Mouse (Mus musculus) MEL (cell line): Measurements from ENCODE around the gene Sik3. TPM values are rescaled to one million over a fixed set of nuclear protein-coding genes. Genes with fewer than 3 reads are reported as not detected.
A peak's percentile ranks its signal among the peaks of the same experiment; 100 is the strongest.

Experiments used
- DNase-seq: peaks from one replicate; pipeline ENCODE4 v3.0.0; 2011; ENCODE audit warnings: low read depth, low spot score
- H3K27ac ChIP-seq: 2 replicates; pipeline ENCODE4 v1.5.1; 2012; ENCODE audit warnings: low read depth, mild to moderate bottlenecking, control low read depth, low read length, moderate library complexity; ENCODE audit not compliant: control insufficient read depth
- H3K27me3 ChIP-seq, 2 experiments: fragments of 150-350 bp in 1 of 2; sonication (generic) in 1 of 2; 2 replicates each; pipeline ENCODE4 v1.6.1; 2012; ENCODE audit warnings: low read length in 2 of 2, mild to moderate bottlenecking in 2 of 2, improper control_type of control experiment in 1 of 2, moderate library complexity in 1 of 2; ENCODE audit not compliant: insufficient read depth in 2 of 2, control insufficient read depth in 1 of 2
- H3K36me3 ChIP-seq, 2 experiments: 2 replicates each; pipeline ENCODE4 v1.6.1; 2012 to 2014; ENCODE audit warnings: low read length in 2 of 2, improper control_type of control experiment in 1 of 2, inconsistent platforms in 1 of 2, mild to moderate bottlenecking in 1 of 2; ENCODE audit not compliant: insufficient read depth in 2 of 2, control insufficient read depth in 1 of 2
- H3K4me1 ChIP-seq, 2 experiments: fragments of 150-350 bp in 1 of 2; sonication (generic) in 1 of 2; 2 replicates each; pipeline ENCODE4 v1.6.1; 2012; ENCODE audit warnings: low read length in 2 of 2, improper control_type of control experiment in 1 of 2, mild to moderate bottlenecking in 1 of 2; ENCODE audit not compliant: insufficient read depth in 2 of 2, control insufficient read depth in 1 of 2
- H3K4me3 ChIP-seq, 2 experiments: fragments of 150-350 bp in 1 of 2; sonication (generic) in 1 of 2; 2 replicates each; pipeline ENCODE4 v1.5.1; 2012; ENCODE audit warnings: low read depth in 2 of 2, low read length in 2 of 2, mild to moderate bottlenecking in 2 of 2, moderate library complexity in 2 of 2, control low read depth in 1 of 2, improper control_type of control experiment in 1 of 2; ENCODE audit not compliant: control insufficient read depth in 1 of 2, insufficient read depth in 1 of 2
- H3K79me2 ChIP-seq: 2 replicates; pipeline ENCODE4 v1.6.1; 2012; ENCODE audit warnings: mild to moderate bottlenecking, low read length, moderate library complexity; ENCODE audit not compliant: control insufficient read depth, poor library complexity, insufficient read depth
- H3K9ac ChIP-seq: 2 replicates; pipeline ENCODE4 v1.6.1; 2012; ENCODE audit warnings: low read depth, mild to moderate bottlenecking, control low read depth, low read length, moderate library complexity; ENCODE audit not compliant: control insufficient read depth, poor library complexity, severe bottlenecking
- H3K9me3 ChIP-seq: fragments of 150-350 bp; sonication (generic); replicated peaks from 2 replicates; pipeline ENCODE4 v1.6.1; 2012; ENCODE audit warnings: mild to moderate bottlenecking, low read length, improper control_type of control experiment, moderate library complexity; ENCODE audit not compliant: insufficient read depth
- BHLHE40 ChIP-seq: IDR thresholded peaks from 2 replicates; pipeline ENCODE4 v1.6.1; 2012; ENCODE audit warnings: low read depth, mild to moderate bottlenecking, inconsistent platforms, low read length, improper control_type of control experiment, borderline replicate concordance
- ELF1 ChIP-seq: IDR thresholded peaks from 2 replicates; pipeline ENCODE4 v1.6.1; 2014; ENCODE audit warnings: low read depth, mild to moderate bottlenecking, inconsistent platforms, low read length, improper control_type of control experiment, moderate library complexity
- EP300 ChIP-seq, 2 experiments: IDR thresholded peaks; 2 replicates each; pipeline ENCODE4 v1.6.1; 2011; ENCODE audit warnings: improper control_type of control experiment in 2 of 2, low read length in 2 of 2, low read depth in 1 of 2, mild to moderate bottlenecking in 1 of 2
- ETS1 ChIP-seq: IDR thresholded peaks from 2 replicates; pipeline ENCODE4 v1.6.1; 2012; ENCODE audit warnings: low read depth, mild to moderate bottlenecking, inconsistent platforms, low read length, improper control_type of control experiment, moderate library complexity
- GABPA ChIP-seq: IDR thresholded peaks from 2 replicates; pipeline ENCODE4 v1.6.1; 2012; ENCODE audit warnings: low read depth, mild to moderate bottlenecking, inconsistent platforms, low read length, improper control_type of control experiment, moderate library complexity
- GATA1 ChIP-seq: IDR thresholded peaks from 2 replicates; pipeline ENCODE4 v1.6.1; 2011; ENCODE audit warnings: low read depth, low read length, improper control_type of control experiment
- HCFC1 ChIP-seq: IDR thresholded peaks from 2 replicates; pipeline ENCODE4 v1.6.1; 2012; ENCODE audit warnings: low read depth, mild to moderate bottlenecking, inconsistent platforms, low read length, improper control_type of control experiment, moderate library complexity
- MAZ ChIP-seq: IDR thresholded peaks from 2 replicates; pipeline ENCODE4 v1.6.1; 2012; ENCODE audit warnings: low read depth, mild to moderate bottlenecking, inconsistent platforms, low read length, improper control_type of control experiment
- MEF2A ChIP-seq: IDR thresholded peaks from 2 replicates; pipeline ENCODE4 v1.6.1; 2014; ENCODE audit warnings: low read depth, mild to moderate bottlenecking, inconsistent platforms, low read length, improper control_type of control experiment; ENCODE audit not compliant: poor library complexity, insufficient replicate concordance, severe bottlenecking; ENCODE audit errors: extremely low read depth
- NRF1 ChIP-seq: IDR thresholded peaks from 2 replicates; pipeline ENCODE4 v1.6.1; 2014; ENCODE audit warnings: low read depth, mild to moderate bottlenecking, inconsistent platforms, low read length, improper control_type of control experiment, moderate library complexity; ENCODE audit not compliant: poor library complexity, insufficient read depth, severe bottlenecking
- POLR2A ChIP-seq, 2 experiments: IDR thresholded peaks; 2 replicates each; pipeline ENCODE4 v1.6.1; 2011 to 2012; ENCODE audit warnings: low read length in 2 of 2, mild to moderate bottlenecking in 2 of 2, control low read depth in 1 of 2, improper control_type of control experiment in 1 of 2, low read depth in 1 of 2, moderate library complexity in 1 of 2; ENCODE audit not compliant: control insufficient read depth in 1 of 2, insufficient read depth in 1 of 2, poor library complexity in 1 of 2
- RAD21 ChIP-seq: IDR thresholded peaks from 2 replicates; pipeline ENCODE4 v1.6.1; 2011; ENCODE audit warnings: mild to moderate bottlenecking, low read depth, low read length, improper control_type of control experiment
- RCOR1 ChIP-seq: IDR thresholded peaks from 2 replicates; pipeline ENCODE4 v1.6.1; 2012; ENCODE audit warnings: low read depth, mild to moderate bottlenecking, inconsistent platforms, low read length, improper control_type of control experiment
- SIN3A ChIP-seq: IDR thresholded peaks from 2 replicates; pipeline ENCODE4 v1.6.1; 2012; ENCODE audit warnings: low read length, improper control_type of control experiment, inconsistent platforms
- SMC3 ChIP-seq: IDR thresholded peaks from 2 replicates; pipeline ENCODE4 v1.6.1; 2011; ENCODE audit warnings: low read depth, low read length, improper control_type of control experiment
- TAL1 ChIP-seq: IDR thresholded peaks from 2 replicates; pipeline ENCODE4 v1.6.1; 2012; ENCODE audit warnings: mild to moderate bottlenecking, inconsistent platforms, low read length, moderate library complexity, mixed read lengths
- TBP ChIP-seq: IDR thresholded peaks from 2 replicates; pipeline ENCODE4 v1.8.0; 2011; ENCODE audit warnings: low read depth, low read length, improper control_type of control experiment
- TCF12 ChIP-seq: IDR thresholded peaks from 2 replicates; pipeline ENCODE4 v1.6.1; 2014; ENCODE audit warnings: low read depth, mild to moderate bottlenecking, inconsistent platforms, low read length, improper control_type of control experiment, moderate library complexity
- ZKSCAN1 ChIP-seq: IDR thresholded peaks from 2 replicates; pipeline ENCODE4 v1.6.1; 2012; ENCODE audit warnings: low read depth, mild to moderate bottlenecking, inconsistent platforms, low read length, improper control_type of control experiment, moderate library complexity
- ZMIZ1 ChIP-seq: IDR thresholded peaks from 2 replicates; pipeline ENCODE4 v1.6.1; 2012; ENCODE audit warnings: low read depth, mild to moderate bottlenecking, inconsistent platforms, low read length, improper control_type of control experiment, moderate library complexity
- ZNF384 ChIP-seq: IDR thresholded peaks from 2 replicates; pipeline ENCODE4 v1.6.1; 2012; ENCODE audit warnings: low read depth, mild to moderate bottlenecking, inconsistent platforms, low read length, improper control_type of control experiment
- polyA plus RNA-seq, 2 experiments: library from polyadenylated mRNA; stranded (reverse) in 1 of 2; unstranded in 1 of 2; fragments of >175 nt in 1 of 2; fragments of >200 nt in 1 of 2; gene quantifications; 2 replicates each; pipeline versions ENCODE4 v1.2.1 to v1.2.4; 2012; ENCODE audit warnings: low replicate concordance in 2 of 2, low read depth in 1 of 2; ENCODE audit not compliant: insufficient read length in 2 of 2, insufficient read depth in 1 of 2, missing spikeins in 1 of 2
- total RNA-seq: library from RNA; depleted of rRNA; stranded (reverse); fragments of 300-350 nt; gene quantifications from 2 replicates; pipeline ENCODE4 v1.2.3, GENCODE M21; 2012

Sik3 gene
- total and polyA plus RNA-seq, 3 experiments, result 78.7 to 111 TPM; not detected in 1

DNA sequence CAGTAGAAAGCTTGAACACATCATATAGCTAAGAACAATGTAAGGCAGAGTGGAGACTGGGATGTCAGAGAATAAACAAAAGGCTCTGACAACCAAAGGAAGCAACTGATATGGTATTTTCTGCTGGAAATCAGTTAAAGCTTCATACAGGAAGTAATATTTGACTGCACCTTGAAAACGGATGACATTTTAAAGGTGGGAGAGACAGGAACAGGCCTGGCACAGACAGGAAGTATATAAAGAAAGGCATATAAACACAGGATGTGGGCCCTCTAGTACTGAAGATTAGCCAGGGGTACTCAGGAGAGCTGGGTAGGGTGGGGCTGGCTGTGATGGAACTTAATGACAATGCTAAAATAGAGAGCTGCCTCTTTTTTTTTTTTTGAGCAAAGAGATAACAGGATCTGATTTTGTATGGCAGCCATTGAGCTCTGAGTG lies 163.3 kb downstream of the Sik3 start:
- Histone ChIP-seq H3K79me2 (no peaks in the 10 kb centered on the region; the same call in 1 of the 2 replicates), H3K27me3 (no peaks in the 10 kb centered on the region), H3K9ac (peak overlapping the region; percentile 54), H3K4me1 (peaks cover 12 to 36% of the 10 kb centered on the region in 2 experiments), H3K27ac (peak overlapping the region; percentile 93), H3K36me3 (peaks cover 6 to 40% of the 10 kb centered on the region in 2 experiments), H3K4me3 (no peak overlapping the region), H3K9me3 (no peaks in the 10 kb centered on the region)
- TF ChIP-seq MAZ, result no peak
- TF ChIP-seq SMC3, result no peak
- no peak for TF ChIP-seq POLR2A (IDR thresholded peaks at IDR 0.05; ENCODE audit: control insufficient read depth in 1 of 2, insufficient read depth in 1 of 2, low read depth in 1 of 2, low read length in 2 of 2, poor library complexity in 1 of 2)
- TF ChIP-seq GABPA, result no peak
- TF ChIP-seq MEF2A, result no peak
- peak; percentile 18 to 30; a peak in 2 of 4 replicates for TF ChIP-seq EP300 (IDR thresholded peaks at IDR 0.05; ENCODE audit: low read depth in 1 of 2, low read length in 2 of 2)
- peak; percentile 96 for TF ChIP-seq ZNF384
- peak; percentile 11; the same call in 1 of the 2 replicates for TF ChIP-seq ZKSCAN1
- 0 out of 2 replicates have a peak, but pooled peaks have one; percentile 35 for TF ChIP-seq HCFC1
- peak; percentile 55; the same call in 1 of the 2 replicates for TF ChIP-seq ETS1
- no peak for TF ChIP-seq BHLHE40
- peak; percentile 52; the same call in 1 of the 2 replicates for TF ChIP-seq GATA1
- peak; percentile 55; the same call in 1 of the 2 replicates for TF ChIP-seq ELF1
- TF ChIP-seq NRF1, result no peak
- peak; percentile 66 for TF ChIP-seq RCOR1
- no peak for TF ChIP-seq TBP
- no peak for TF ChIP-seq TAL1
- DNase-seq, result peak; percentile 68

DNA sequence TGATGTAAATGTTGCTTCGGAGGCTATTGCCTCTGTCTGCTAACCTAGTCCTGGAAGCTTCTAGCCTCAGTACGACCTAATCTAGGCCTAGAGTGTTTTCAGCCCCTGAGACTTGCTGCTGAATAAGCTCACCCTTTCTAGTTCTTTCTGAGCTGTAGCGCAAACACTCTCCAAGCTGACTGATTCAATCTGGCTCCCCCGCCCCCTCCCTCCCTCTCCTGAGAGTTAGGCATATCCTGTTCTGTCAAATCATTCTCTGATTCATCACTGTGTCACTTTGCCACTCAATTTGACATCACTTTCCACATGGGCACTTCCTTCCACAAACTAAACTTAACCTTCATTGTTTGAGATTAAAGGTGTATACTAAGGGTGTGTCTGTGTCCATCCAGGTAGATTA lies 164.0 kb downstream of the Sik3 start:
- no peaks in the 10 kb centered on the region for H3K27me3 ChIP-seq
- H3K4me3 ChIP-seq, result no peak overlapping the region
- H3K27ac ChIP-seq, result peak overlapping the region; percentile 93; the same call in 1 of the 2 replicates
- no peaks in the 10 kb centered on the region for H3K9me3 ChIP-seq
- H3K4me1 ChIP-seq, result peaks cover 12 to 36% of the 10 kb centered on the region in 2 experiments
- no peaks in the 10 kb centered on the region; the same call in 1 of the 2 replicates for H3K79me2 ChIP-seq
- H3K36me3 ChIP-seq, result peaks cover 6 to 40% of the 10 kb centered on the region in 2 experiments
- no peak for TF ChIP-seq ZKSCAN1
- no peak for TF ChIP-seq TCF12
- no peak for TF ChIP-seq POLR2A (IDR thresholded peaks at IDR 0.05; ENCODE audit: control insufficient read depth in 1 of 2, insufficient read depth in 1 of 2, low read depth in 1 of 2, low read length in 2 of 2, poor library complexity in 1 of 2)
- TF ChIP-seq SIN3A, result no peak
- no peak for TF ChIP-seq TBP
- no peak for TF ChIP-seq MEF2A
- no peak for TF ChIP-seq ZMIZ1
- TF ChIP-seq RAD21, result no peak
- no peak for TF ChIP-seq SMC3
- peak; percentile 35 for DNase-seq
- no peak overlapping the region for H3K9ac ChIP-seq
